Mouse (Mus musculus): ENCODE measurements at regions not wholly inside any gene's neighbourhood (a gene's known extent, or its start where the extent isn't known, plus 50 kb on each side); places are given as distances from the start of the nearest gene placed in this dataset.

- Histone ChIP-seq H3K4me2 (ENCODE audit: low read depth, low read length) (no peak overlapping the region), H3K27me3 (ENCODE audit: insufficient read depth, low read length) (no peaks in the 10 kb centered on the region), H3K4me1 (ENCODE audit: insufficient read depth, low read length) (no peaks in the 10 kb centered on the region), H3K27ac (no peak overlapping the region), H3K4me3 (ENCODE audit: low read length) (no peak overlapping the region), H3K9ac (replicated peaks; ENCODE audit: low read length) (no peak overlapping the region), H3K36me3 (ENCODE audit: insufficient read depth, low read length) (no peaks in the 10 kb centered on the region), H3K9me3 (ENCODE audit: low read length) (no peaks in the 10 kb centered on the region)
- DNase-seq (ENCODE audit: low spot score): no peak
- ATAC-seq: no peak
- whole genome bisulfite sequencing: 70% methylated on average over 6 of the region's 6 CpGs
- no peak for TF ChIP-seq CTCF (IDR thresholded peaks at IDR 0.05; ENCODE audit: low read depth)
Measured at GRCm38 (mm10) chr3:15098206-15098817, 212.2 kb downstream of the Car2 start.

DNA sequence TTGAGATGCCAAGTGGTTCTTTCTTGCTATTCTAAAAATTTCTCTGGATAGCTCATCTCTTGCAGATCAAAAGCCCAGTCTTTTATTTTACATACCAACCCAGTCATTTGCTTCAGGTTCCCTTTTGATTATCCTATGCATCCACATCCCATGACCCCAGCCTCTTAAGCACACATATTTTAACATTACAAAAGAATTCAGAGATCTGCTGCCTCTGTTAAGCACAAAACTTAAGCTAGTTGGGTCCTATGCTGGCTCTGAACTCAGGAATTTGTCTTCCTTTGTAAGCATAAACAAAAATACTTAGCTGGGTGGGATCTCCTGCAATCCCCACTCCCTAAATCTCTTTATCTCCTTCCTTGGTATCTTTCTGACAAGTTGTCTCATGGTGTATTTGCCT, 212.9 kb downstream of the Car2 start:
- no peak for TF ChIP-seq CTCF (IDR thresholded peaks at IDR 0.05; ENCODE audit: low read depth)
- no peak for DNase-seq (ENCODE audit: low spot score)
- Histone ChIP-seq H3K27me3 (ENCODE audit: insufficient read depth, low read length) (no peaks in the 10 kb centered on the region), H3K36me3 (ENCODE audit: insufficient read depth, low read length) (no peaks in the 10 kb centered on the region), H3K4me1 (ENCODE audit: insufficient read depth, low read length) (no peaks in the 10 kb centered on the region), H3K4me2 (ENCODE audit: low read depth, low read length) (no peak overlapping the region), H3K27ac (no peak overlapping the region), H3K9ac (replicated peaks; ENCODE audit: low read length) (no peak overlapping the region), H3K4me3 (ENCODE audit: low read length) (no peak overlapping the region), H3K9me3 (ENCODE audit: low read length) (no peaks in the 10 kb centered on the region)
- no peak for ATAC-seq

DNA sequence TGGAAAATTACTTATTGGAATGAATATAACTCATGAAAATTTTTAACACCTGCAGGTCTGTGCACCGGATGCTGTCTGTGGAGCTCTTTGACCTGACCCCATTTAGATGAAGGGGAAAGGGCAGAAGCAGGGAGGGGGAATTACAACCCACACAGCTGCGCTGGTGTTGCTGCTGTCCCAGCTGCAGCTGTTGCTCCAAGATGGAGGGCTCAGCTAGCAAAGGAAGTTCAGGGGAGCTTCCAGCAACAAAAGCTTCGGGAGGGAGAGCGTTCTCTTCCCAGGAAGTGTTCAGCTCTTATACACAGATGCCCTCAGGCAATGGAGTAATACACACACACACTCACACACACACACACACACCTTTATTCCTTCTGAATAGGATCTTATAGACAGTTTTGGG, 219.6 kb downstream of the Car2 start:
- no peaks in the 10 kb centered on the region for H3K27me3 ChIP-seq (ENCODE audit: insufficient read depth, low read length)
- ATAC-seq (no peak), DNase-seq (ENCODE audit: low spot score) (no peak)
- no peaks in the 10 kb centered on the region for H3K4me1 ChIP-seq (ENCODE audit: insufficient read depth, low read length)
- no peak overlapping the region for H3K27ac ChIP-seq
- 65% methylated on average over 4 of the region's 4 CpGs for WGBS
- no peak overlapping the region for H3K4me3 ChIP-seq (ENCODE audit: low read length)
- H3K9me3 ChIP-seq (ENCODE audit: low read length): no peaks in the 10 kb centered on the region
- no peak for TF ChIP-seq CTCF (IDR thresholded peaks at IDR 0.05; ENCODE audit: low read depth)
- no peak overlapping the region for H3K9ac ChIP-seq (replicated peaks; ENCODE audit: low read length)
- no peaks in the 10 kb centered on the region for H3K36me3 ChIP-seq (ENCODE audit: insufficient read depth, low read length)
- no peak overlapping the region for H3K4me2 ChIP-seq (ENCODE audit: low read depth, low read length)

- no peak overlapping the region for H3K27ac ChIP-seq
- no peak overlapping the region for H3K4me2 ChIP-seq (ENCODE audit: low read depth, low read length)
- DNase-seq (ENCODE audit: low spot score) (no peak), ATAC-seq (no peak)
- H3K4me3 ChIP-seq (ENCODE audit: low read length): no peak overlapping the region
- H3K36me3 ChIP-seq (ENCODE audit: insufficient read depth, low read length): no peaks in the 10 kb centered on the region
- TF ChIP-seq CTCF (IDR thresholded peaks at IDR 0.05; ENCODE audit: low read depth): no peak
- no peaks in the 10 kb centered on the region for H3K27me3 ChIP-seq (ENCODE audit: insufficient read depth, low read length)
- no peaks in the 10 kb centered on the region for H3K4me1 ChIP-seq (ENCODE audit: insufficient read depth, low read length)
- H3K9ac ChIP-seq (replicated peaks; ENCODE audit: low read length): no peak overlapping the region
- no peaks in the 10 kb centered on the region for H3K9me3 ChIP-seq (ENCODE audit: low read length)
- WGBS: 82% methylated on average over 6 of the region's 6 CpGs
Measured at GRCm38 (mm10) chr3:15106281-15106680, 220.2 kb downstream of the Car2 start.

- Histone ChIP-seq H3K27ac (no peak overlapping the region), H3K4me1 (ENCODE audit: insufficient read depth, low read length) (no peaks in the 10 kb centered on the region), H3K36me3 (ENCODE audit: insufficient read depth, low read length) (no peaks in the 10 kb centered on the region), H3K4me3 (ENCODE audit: low read length) (no peak overlapping the region), H3K9ac (replicated peaks; ENCODE audit: low read length) (no peak overlapping the region), H3K9me3 (ENCODE audit: low read length) (no peaks in the 10 kb centered on the region), H3K4me2 (ENCODE audit: low read depth, low read length) (no peak overlapping the region), H3K27me3 (ENCODE audit: insufficient read depth, low read length) (no peaks in the 10 kb centered on the region)
- ATAC-seq (no peak), DNase-seq (ENCODE audit: low spot score) (no peak)
- 94% methylated on average over 5 of the region's 5 CpGs for WGBS
- TF ChIP-seq CTCF (IDR thresholded peaks at IDR 0.05; ENCODE audit: low read depth): no peak
Measured at GRCm38 (mm10) chr3:15107301-15107700, 221.2 kb downstream of the Car2 start.

DNA sequence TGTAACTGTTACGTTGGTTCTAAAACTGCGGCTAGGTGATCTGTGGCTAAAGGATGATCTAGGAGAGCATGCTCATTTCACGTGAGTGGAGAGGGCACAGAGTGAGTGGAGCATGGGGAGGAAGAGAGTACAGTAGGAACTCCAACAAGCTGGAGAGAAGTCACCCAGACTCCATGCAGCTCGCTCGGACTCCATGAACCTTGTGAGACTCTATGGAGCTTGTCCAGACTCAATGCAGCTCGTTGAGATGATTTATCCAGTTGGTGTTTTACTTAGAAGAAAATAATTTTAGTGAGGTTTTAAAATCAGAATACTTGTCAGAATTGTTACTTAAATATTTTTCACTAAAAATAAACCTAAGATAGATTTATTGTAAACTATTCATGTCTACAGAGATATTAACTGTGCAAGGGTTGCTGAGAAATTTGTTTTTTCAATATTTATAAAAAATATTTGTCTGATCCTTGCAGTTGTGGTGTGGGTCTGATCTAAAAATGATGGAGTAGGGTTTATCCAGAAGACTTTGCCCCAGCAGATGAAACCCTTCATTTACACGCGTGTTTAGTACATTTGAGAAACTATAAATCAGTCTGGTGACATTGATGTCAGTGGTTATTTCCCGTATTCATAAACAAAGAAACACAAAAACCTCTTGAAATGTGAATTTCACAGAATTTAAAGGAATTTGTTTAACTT, 222.3 kb downstream of the Car2 start:
- ATAC-seq: no peak
- Histone ChIP-seq H3K27me3 (ENCODE audit: insufficient read depth, low read length) (no peaks in the 10 kb centered on the region), H3K9me3 (ENCODE audit: low read length) (no peaks in the 10 kb centered on the region), H3K4me1 (ENCODE audit: insufficient read depth, low read length) (no peaks in the 10 kb centered on the region), H3K4me2 (ENCODE audit: low read depth, low read length) (no peak overlapping the region), H3K27ac (no peak overlapping the region), H3K36me3 (ENCODE audit: insufficient read depth, low read length) (no peaks in the 10 kb centered on the region), H3K4me3 (ENCODE audit: low read length) (no peak overlapping the region), H3K9ac (replicated peaks; ENCODE audit: low read length) (no peak overlapping the region)
- DNase-seq (ENCODE audit: low spot score): no peak
- 91% methylated on average over 9 of the region's 9 CpGs for WGBS
- no peak for TF ChIP-seq CTCF (IDR thresholded peaks at IDR 0.05; ENCODE audit: low read depth)

GRCm38 (mm10) chr3:15110037-15110748, 221.9 kb downstream of the Gm9733 start:
- Histone ChIP-seq H3K4me1 (ENCODE audit: insufficient read depth, low read length) (no peaks in the 10 kb centered on the region), H3K27ac (no peak overlapping the region), H3K4me2 (ENCODE audit: low read depth, low read length) (no peak overlapping the region), H3K4me3 (ENCODE audit: low read length) (no peak overlapping the region), H3K9ac (replicated peaks; ENCODE audit: low read length) (no peak overlapping the region), H3K36me3 (ENCODE audit: insufficient read depth, low read length) (no peaks in the 10 kb centered on the region), H3K27me3 (ENCODE audit: insufficient read depth, low read length) (no peaks in the 10 kb centered on the region), H3K9me3 (ENCODE audit: low read length) (no peaks in the 10 kb centered on the region)
- DNase-seq (ENCODE audit: low spot score) (no peak), ATAC-seq (no peak)
- no peak for TF ChIP-seq CTCF (IDR thresholded peaks at IDR 0.05; ENCODE audit: low read depth)
- WGBS: 70% methylated on average over 4 of the region's 4 CpGs
